Mouse (Mus musculus): ENCODE results near the gene Col11a2. TPM values are rescaled to one million over a fixed set of nuclear protein-coding genes. Genes with fewer than 3 reads are reported as not detected.
A peak's percentile ranks its signal among the peaks of the same experiment; 100 is the strongest.

The Col11a2 gene
- polyA plus RNA-seq, 1 experiment = 0.94 TPM

DNA sequence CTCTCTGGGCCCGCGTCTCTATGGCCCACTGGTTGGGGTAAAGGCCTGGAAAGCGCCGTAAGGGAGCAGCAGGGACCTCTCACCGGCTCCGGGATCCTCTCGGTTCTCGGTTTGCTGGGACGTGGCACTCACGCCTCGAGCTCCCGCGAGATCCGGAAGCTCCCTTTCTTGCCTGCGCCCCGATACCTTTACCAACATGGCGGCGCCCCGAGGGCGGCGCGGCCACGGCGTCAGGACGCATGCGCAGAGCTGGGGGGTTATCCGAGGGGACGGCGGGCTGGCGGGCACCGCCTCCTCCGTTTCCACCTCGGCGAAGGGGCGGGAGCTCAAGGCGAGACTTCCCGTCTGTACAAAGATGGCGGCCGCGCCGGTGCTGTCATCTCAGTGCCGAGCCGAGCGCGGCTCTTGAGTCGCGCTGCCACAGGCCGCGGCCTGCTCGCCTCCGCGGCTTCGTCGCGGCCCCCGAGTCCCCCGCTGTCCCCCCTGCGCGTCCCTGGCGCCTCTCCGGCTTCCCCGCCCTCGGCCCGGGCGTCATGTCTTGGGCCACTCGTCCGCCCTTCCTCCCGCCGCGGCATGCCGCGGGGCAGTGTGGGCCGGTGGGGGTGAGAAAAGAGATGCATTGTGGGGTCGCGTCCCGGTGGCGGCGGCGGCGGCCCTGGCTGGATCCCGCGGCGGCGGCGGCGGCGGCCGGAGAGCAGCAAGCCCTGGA lies 7.6 kb upstream of the Col11a2 start, which contains the start of the genes Slc39a7 and Rxrb:
TSS of gene Slc39a7 (minus strand) at position 218 of the 709 bp plus-strand sequence.
TSS of gene Rxrb (plus strand) at position 348 of the 709 bp plus-strand sequence.
- peaks cover 39% of the 10 kb centered on the region for H3K79me2 ChIP-seq (ENCODE audit: control insufficient read depth, insufficient read depth)
- peak within 1 kb of the TSS; percentile 95 for H3K4me2 ChIP-seq (ENCODE audit: low read depth)
- peak within 1 kb of the TSS; percentile 99 for H3K4me3 ChIP-seq
- TF ChIP-seq MAX (IDR thresholded peaks at IDR 0.05; ENCODE audit: low read depth) (no peak), POLR2A (IDR thresholded peaks at IDR 0.05; ENCODE audit: insufficient read length, low read depth) (peak; percentile 62), SRF (IDR thresholded peaks at IDR 0.05; ENCODE audit: control insufficient read depth, insufficient read length, low read depth) (no peak), CEBPB (IDR thresholded peaks at IDR 0.05; ENCODE audit: insufficient read depth, poor library complexity, severe bottlenecking) (no peak), MYOG (IDR thresholded peaks at IDR 0.05; ENCODE audit: control insufficient read depth in 1 of 3, insufficient read depth in 1 of 3, insufficient read length in 2 of 3, low read depth in 2 of 3) (peak in 1 of 3 experiments; percentile 4), MYOD1 (IDR thresholded peaks at IDR 0.05; ENCODE audit: control insufficient read depth in 1 of 3, insufficient read length in 2 of 3, low read depth in 2 of 3) (no peak), E2F4 (IDR thresholded peaks at IDR 0.05; ENCODE audit: insufficient read depth) (no peak), REST (IDR thresholded peaks at IDR 0.05; ENCODE audit: insufficient read depth, insufficient read length) (no peak), TCF3 (IDR thresholded peaks at IDR 0.05; ENCODE audit: insufficient read length, low read depth) (no peak), USF1 (IDR thresholded peaks at IDR 0.05; ENCODE audit: low read depth) (no peak), POLR2AphosphoS2 (IDR thresholded peaks at IDR 0.05; ENCODE audit: insufficient read length, low read depth) (peak; percentile 80), TCF12 (IDR thresholded peaks at IDR 0.05; ENCODE audit: insufficient read depth, poor library complexity, severe bottlenecking) (no peak)
- peaks cover 12% of the 10 kb centered on the region for H3K36me3 ChIP-seq (ENCODE audit: control insufficient read depth, insufficient read depth)
- H3K27me3 ChIP-seq (ENCODE audit: control insufficient read depth, insufficient read depth, insufficient read length) = no peaks in the 10 kb centered on the region
- H3ac ChIP-seq (ENCODE audit: control insufficient read depth, insufficient read length) = peak within 1 kb of the TSS; percentile 71

DNA sequence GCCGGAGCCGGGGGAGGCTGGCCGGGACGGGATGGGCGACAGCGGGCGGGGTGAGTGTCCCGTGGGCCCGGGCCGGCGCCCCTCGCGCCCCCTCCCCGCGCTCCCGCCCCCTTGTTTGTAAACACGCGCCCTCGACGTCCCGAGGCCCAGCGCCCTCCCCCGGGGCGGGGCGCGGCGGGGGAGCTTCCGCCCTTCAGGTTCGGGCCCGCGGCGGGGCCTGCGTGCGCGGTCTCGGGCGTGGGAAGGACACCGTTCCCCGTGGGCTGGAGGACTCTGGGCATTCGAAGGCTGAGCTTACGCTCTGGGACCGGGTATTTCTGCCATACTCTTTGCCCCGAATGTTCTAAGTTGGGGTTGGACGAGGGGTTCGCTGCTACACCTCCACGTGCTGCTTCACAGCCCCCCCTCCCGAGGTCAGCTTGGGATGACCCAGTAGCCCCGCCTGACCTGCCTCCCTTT lies 7.0 kb upstream of the Col11a2 start:
- peaks cover 39% of the 10 kb centered on the region for H3K79me2 ChIP-seq (ENCODE audit: control insufficient read depth, insufficient read depth)
- TF ChIP-seq MYOD1 (IDR thresholded peaks at IDR 0.05; ENCODE audit: control insufficient read depth in 1 of 3, insufficient read length in 2 of 3, low read depth in 2 of 3) = no peak
- TF ChIP-seq REST (IDR thresholded peaks at IDR 0.05; ENCODE audit: insufficient read depth, insufficient read length) = no peak
- peak; percentile 75 for TF ChIP-seq POLR2A (IDR thresholded peaks at IDR 0.05; ENCODE audit: insufficient read length, low read depth)
- peak; percentile 48 for TF ChIP-seq E2F4 (IDR thresholded peaks at IDR 0.05; ENCODE audit: insufficient read depth)
- H3K4me3 ChIP-seq = peak overlapping the region; percentile 99
- H3K4me2 ChIP-seq (ENCODE audit: low read depth) = peak overlapping the region; percentile 88
- peak overlapping the region; percentile 71 for H3ac ChIP-seq (ENCODE audit: control insufficient read depth, insufficient read length)
- H3K36me3 ChIP-seq (ENCODE audit: control insufficient read depth, insufficient read depth) = peaks cover 12% of the 10 kb centered on the region
- no peaks in the 10 kb centered on the region for H3K27me3 ChIP-seq (ENCODE audit: control insufficient read depth, insufficient read depth, insufficient read length)

DNA sequence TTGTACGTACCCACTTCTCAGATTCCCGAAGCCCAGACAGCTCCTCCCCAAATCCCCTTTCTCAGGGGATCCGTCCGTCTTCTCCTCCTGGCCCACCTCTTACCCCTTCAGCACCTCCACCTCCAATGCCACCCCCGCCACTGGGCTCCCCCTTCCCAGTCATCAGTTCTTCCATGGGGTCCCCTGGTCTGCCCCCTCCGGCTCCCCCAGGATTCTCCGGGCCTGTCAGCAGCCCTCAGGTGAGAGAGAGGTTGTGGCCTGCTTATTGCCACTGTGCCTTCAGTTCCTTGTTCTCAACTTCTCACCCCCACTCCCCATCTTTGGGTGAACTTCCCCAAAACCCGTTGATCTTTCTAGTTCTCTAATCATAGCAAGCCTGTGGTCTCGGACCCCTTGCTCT lies 6.4 kb upstream of the Col11a2 start:
- no peaks in the 10 kb centered on the region for H3K27me3 ChIP-seq (ENCODE audit: control insufficient read depth, insufficient read depth, insufficient read length)
- H3K4me3 ChIP-seq = peak overlapping the region; percentile 99
- TF ChIP-seq POLR2A (IDR thresholded peaks at IDR 0.05; ENCODE audit: insufficient read length, low read depth) = no peak
- peaks cover 17% of the 10 kb centered on the region for H3K36me3 ChIP-seq (ENCODE audit: control insufficient read depth, insufficient read depth)
- H3K4me2 ChIP-seq (ENCODE audit: low read depth) = peak overlapping the region; percentile 88
- H3ac ChIP-seq (ENCODE audit: control insufficient read depth, insufficient read length) = peak overlapping the region; percentile 71
- peaks cover 39% of the 10 kb centered on the region for H3K79me2 ChIP-seq (ENCODE audit: control insufficient read depth, insufficient read depth)

DNA sequence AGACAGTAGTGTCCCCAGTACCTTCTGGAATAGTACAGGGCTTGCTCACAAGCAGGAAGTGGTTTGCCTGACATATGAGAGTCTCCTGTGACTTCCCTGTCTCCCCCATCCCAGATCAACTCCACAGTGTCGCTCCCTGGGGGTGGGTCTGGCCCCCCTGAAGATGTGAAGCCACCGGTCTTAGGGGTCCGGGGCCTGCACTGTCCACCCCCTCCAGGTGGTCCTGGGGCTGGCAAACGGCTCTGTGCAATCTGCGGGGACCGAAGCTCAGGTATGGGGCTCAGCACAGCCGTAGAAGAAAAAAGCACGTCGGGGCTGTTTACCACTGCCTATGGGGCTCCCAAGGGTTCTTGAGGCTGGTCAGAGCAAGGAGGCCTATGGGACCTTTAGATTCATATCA lies 5.8 kb upstream of the Col11a2 start:
- Histone ChIP-seq H3K4me3 (peak overlapping the region; percentile 99), H3K4me2 (ENCODE audit: low read depth) (peak overlapping the region; percentile 88), H3ac (ENCODE audit: control insufficient read depth, insufficient read length) (no peak overlapping the region), H3K36me3 (ENCODE audit: control insufficient read depth, insufficient read depth) (peaks cover 13% of the 10 kb centered on the region), H3K27me3 (ENCODE audit: control insufficient read depth, insufficient read depth, insufficient read length) (no peaks in the 10 kb centered on the region), H3K79me2 (ENCODE audit: control insufficient read depth, insufficient read depth) (peaks cover 39% of the 10 kb centered on the region)
- TF ChIP-seq TCF3 (IDR thresholded peaks at IDR 0.05; ENCODE audit: insufficient read length, low read depth) (no peak), USF1 (IDR thresholded peaks at IDR 0.05; ENCODE audit: low read depth) (no peak), CEBPB (IDR thresholded peaks at IDR 0.05; ENCODE audit: insufficient read depth, poor library complexity, severe bottlenecking) (no peak), REST (IDR thresholded peaks at IDR 0.05; ENCODE audit: insufficient read depth, insufficient read length) (no peak), SRF (IDR thresholded peaks at IDR 0.05; ENCODE audit: control insufficient read depth, insufficient read length, low read depth) (no peak), MYOD1 (IDR thresholded peaks at IDR 0.05; ENCODE audit: control insufficient read depth in 1 of 3, insufficient read length in 2 of 3, low read depth in 2 of 3) (no peak), POLR2A (IDR thresholded peaks at IDR 0.05; ENCODE audit: insufficient read length, low read depth) (no peak), TCF12 (IDR thresholded peaks at IDR 0.05; ENCODE audit: insufficient read depth, poor library complexity, severe bottlenecking) (no peak), POLR2AphosphoS2 (IDR thresholded peaks at IDR 0.05; ENCODE audit: insufficient read length, low read depth) (no peak), MAX (IDR thresholded peaks at IDR 0.05; ENCODE audit: low read depth) (no peak), E2F4 (IDR thresholded peaks at IDR 0.05; ENCODE audit: insufficient read depth) (no peak), MYOG (IDR thresholded peaks at IDR 0.05; ENCODE audit: control insufficient read depth in 1 of 3, insufficient read depth in 1 of 3, insufficient read length in 2 of 3, low read depth in 2 of 3) (no peak)

DNA sequence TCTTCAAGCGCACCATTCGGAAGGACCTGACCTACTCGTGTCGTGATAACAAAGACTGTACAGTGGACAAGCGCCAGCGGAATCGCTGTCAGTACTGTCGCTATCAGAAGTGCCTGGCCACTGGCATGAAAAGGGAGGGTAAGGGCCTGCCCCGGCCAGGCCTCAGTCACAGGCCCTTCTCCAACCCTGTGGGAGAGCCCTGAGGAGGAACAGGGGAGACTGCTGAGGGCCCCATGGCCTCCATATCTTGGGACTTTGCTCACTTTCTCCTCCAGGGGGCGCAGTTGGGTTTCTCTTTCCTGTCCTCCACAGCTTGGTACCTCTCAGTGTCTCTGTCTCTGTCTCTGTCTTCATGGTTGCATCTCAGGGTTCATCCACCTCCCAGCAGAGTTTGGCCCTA lies 5.2 kb upstream of the Col11a2 start:
- Histone ChIP-seq H3ac (ENCODE audit: control insufficient read depth, insufficient read length) (no peak overlapping the region), H3K27me3 (ENCODE audit: control insufficient read depth, insufficient read depth, insufficient read length) (no peaks in the 10 kb centered on the region), H3K4me3 (no peak overlapping the region), H3K79me2 (ENCODE audit: control insufficient read depth, insufficient read depth) (peaks cover 39% of the 10 kb centered on the region), H3K36me3 (ENCODE audit: control insufficient read depth, insufficient read depth) (peaks cover 7% of the 10 kb centered on the region), H3K4me2 (ENCODE audit: low read depth) (no peak overlapping the region)
- peak; percentile 22 for TF ChIP-seq POLR2AphosphoS2 (IDR thresholded peaks at IDR 0.05; ENCODE audit: insufficient read length, low read depth)
- TF ChIP-seq TCF12 (IDR thresholded peaks at IDR 0.05; ENCODE audit: insufficient read depth, poor library complexity, severe bottlenecking) = no peak
- TF ChIP-seq USF1 (IDR thresholded peaks at IDR 0.05; ENCODE audit: low read depth) = no peak
